Mouse (Mus musculus) urinary bladder, postnatal 0 days (tissue): ENCODE data around the gene Gm32742. TPM values are rescaled to one million over a fixed set of nuclear protein-coding genes. Genes with fewer than 3 reads are reported as not detected.
A peak's percentile ranks its signal among the peaks of the same experiment; 100 is the strongest.

Source experiments
- microRNA counts: library from miRNA; unstranded; fragments of <30 nt; microRNA quantifications from one replicate; lab custom pipeline; 2016
- microRNA-seq: library from miRNA; unstranded; fragments of <30 nt; microRNA quantifications from one replicate; pipeline ENCODE4, GENCODE M21; 2016
- polyA plus RNA-seq: library from polyadenylated mRNA; unstranded; fragments of >200 nt; fragmentation: Nextera tagmentation; extraction: Ambion mirVana; gene quantifications from 2 replicates; pipeline ENCODE4 v1.2.1, GENCODE M21; 2015

Gm32742 gene
- polyA plus RNA-seq: not detected in 2 replicates

GRCm38 (mm10) chr9:51165312-51166180, at the start of gene Gm32742:
Gene Gm32742 (minus strand): TSS chr9:51165517.

DNA sequence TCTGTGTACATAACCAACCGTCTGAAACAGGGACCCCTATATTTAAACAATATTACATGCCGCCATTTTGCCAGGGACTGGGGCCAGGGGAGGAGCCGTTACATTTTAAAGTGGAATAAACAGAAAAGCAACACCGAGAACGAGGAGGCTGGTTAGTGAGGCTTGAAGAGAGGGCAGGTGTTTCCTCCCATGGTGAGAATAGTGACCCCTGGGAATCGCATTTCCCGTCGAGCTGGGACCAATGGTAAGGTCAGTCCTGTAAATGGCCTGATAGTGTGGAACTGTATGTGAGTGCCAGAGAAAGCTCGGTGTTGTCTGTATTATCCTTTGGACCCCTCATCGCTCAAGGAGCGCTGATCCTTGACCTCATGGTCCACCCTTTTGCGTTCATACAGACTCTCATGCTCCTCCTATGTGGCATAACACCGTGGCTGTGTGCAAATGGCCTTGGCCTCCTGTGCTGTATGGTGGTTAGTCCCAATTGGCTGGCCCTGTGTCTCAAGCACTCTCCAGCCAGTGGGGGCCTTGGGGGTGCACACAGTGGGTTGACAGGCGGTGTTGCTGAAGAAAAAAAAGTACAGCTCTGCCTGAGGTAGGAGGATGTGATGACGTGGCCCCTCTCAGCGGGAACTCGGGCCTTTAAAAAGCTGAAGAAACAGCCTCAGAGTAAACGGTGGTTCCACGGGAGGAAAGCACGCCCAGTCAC, 47.9 kb upstream of the Gm32742 start, which contains the start of gene Pou2af1:
Pou2af1 (plus strand) TSS at position 686 of the 706 bp plus-strand sequence.

DNA sequence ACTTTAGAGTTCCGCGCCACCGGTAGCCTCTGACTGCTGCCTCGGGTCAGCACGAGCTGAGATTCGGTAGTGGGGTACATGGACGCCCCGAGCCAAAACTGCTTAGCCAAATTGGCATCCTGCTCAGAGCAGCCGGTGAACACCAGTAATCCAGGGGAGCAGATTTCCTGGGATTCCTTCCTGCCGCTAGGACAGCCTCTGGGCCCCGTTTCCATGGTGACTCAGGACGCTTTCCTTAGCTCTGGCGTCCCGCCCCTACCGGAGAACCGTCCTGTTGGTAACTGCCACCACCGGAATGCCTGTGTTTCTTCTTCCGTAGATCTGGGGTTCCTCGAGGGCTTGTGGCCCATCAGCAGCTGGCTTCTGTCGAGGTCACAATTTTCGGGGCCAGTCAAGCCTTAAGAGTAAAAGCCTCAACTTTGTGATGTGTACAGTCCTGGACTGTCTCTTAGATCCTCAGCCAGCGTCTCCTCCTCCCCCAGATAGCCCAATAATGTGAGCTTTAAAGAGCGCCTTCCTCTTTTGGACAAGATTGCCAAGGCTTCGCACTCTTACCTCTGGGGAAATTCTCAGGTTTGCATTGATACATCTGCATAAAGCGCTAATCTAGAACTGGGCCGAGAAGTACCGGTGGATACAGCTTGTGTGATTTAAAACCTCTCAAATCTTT, 63.4 kb downstream of the Gm32742 start, which contains the start of gene 4833427G06Rik:
4833427G06Rik (minus strand) TSS at position 323 of the 670 bp plus-strand sequence.

MicroRNAs encoded within 50 kb of the gene (microRNA counts, 519-probe panel; counts per million panel counts)
- microRNA mmu-miR-34b-3p (lab: Ali Mortazavi, UCI): 1,638 counts per million, percentile 16 among the panel's probes with 10 or more counts
- 1,853 counts per million, percentile 20 among the panel's probes with 10 or more counts for microRNA mmu-miR-34b-5p (lab: Ali Mortazavi, UCI)
- 4,106 counts per million, percentile 75 among the panel's probes with 10 or more counts for microRNA mmu-miR-34c (lab: Ali Mortazavi, UCI)

Small RNA genes lying within 50 kb of the gene (microRNA-seq; reads per million reads assigned to microRNA genes)
- gene Mir34b (28.1 reads per million, percentile 31 among the genes with 10 or more reads in this experiment), gene Mir34c (580 reads per million, percentile 67 among the genes with 10 or more reads in this experiment)

Other genes with a start within 250 kb of the Gm32742 start
- 10.8 and 12.7 TPM in 2 replicates for gene Sik2, start 156.4 kb downstream of the Gm32742 start, polyA plus RNA-seq
- not detected in 2 replicates for gene Btg4, start 104.6 kb downstream of the Gm32742 start, polyA plus RNA-seq
- 3.9 and 4.0 TPM in 2 replicates for gene Layn, start 88.4 kb downstream of the Gm32742 start, polyA plus RNA-seq
- not detected in 2 replicates for gene 4833427G06Rik, start 63.4 kb downstream of the Gm32742 start, polyA plus RNA-seq
- 0.10 TPM in 1 of 2 replicates, not detected in the other for gene Pou2af1, start 48.2 kb upstream of the Gm32742 start, polyA plus RNA-seq
- 2.6 and 3.0 TPM in 2 replicates for gene Colca2, start 113.1 kb upstream of the Gm32742 start, polyA plus RNA-seq
- not detected in 2 replicates for gene 1810046K07Rik, start 163.4 kb upstream of the Gm32742 start, polyA plus RNA-seq